Mouse (Mus musculus): ENCODE data around the gene Spon1.
A peak's percentile ranks its signal among the peaks of the same experiment; 100 is the strongest.

The Spon1 gene

GRCm38 (mm10) chr7:113997675-113998354 is 232.0 kb downstream of the Spon1 start:
- DNase-seq (ENCODE audit: low read depth, low spot score) = no peak

GRCm38 (mm10) chr7:114004171-114004570 is 238.4 kb downstream of the Spon1 start:
- DNase-seq (ENCODE audit: low read depth, low spot score) = no peak

GRCm38 (mm10) chr7:114005499-114005898 is 239.7 kb downstream of the Spon1 start:
- no peak for DNase-seq (ENCODE audit: low read depth, low spot score)

GRCm38 (mm10) chr7:114006456-114006855 is 240.7 kb downstream of the Spon1 start:
- DNase-seq (ENCODE audit: low read depth, low spot score) = no peak

- DNase-seq (ENCODE audit: low read depth, low spot score) = peak; percentile 25
Measured at GRCm38 (mm10) chr7:114007565-114007964, 241.8 kb downstream of the Spon1 start.

- no peak for DNase-seq (ENCODE audit: low read depth, low spot score)
Measured at GRCm38 (mm10) chr7:114011726-114012443, 246.1 kb downstream of the Spon1 start.

GRCm38 (mm10) chr7:114016001-114016949 is 250.5 kb downstream of the Spon1 start:
- DNase-seq (ENCODE audit: low read depth, low spot score) = no peak

GRCm38 (mm10) chr7:114018861-114019260 is 253.1 kb downstream of the Spon1 start:
- DNase-seq (ENCODE audit: low read depth, low spot score) = no peak

- peak; percentile 54 for DNase-seq (ENCODE audit: low read depth, low spot score)
Measured at GRCm38 (mm10) chr7:114020057-114020703, 254.4 kb downstream of the Spon1 start.

- DNase-seq (ENCODE audit: low read depth, low spot score) = peak; percentile 96
Measured at GRCm38 (mm10) chr7:114020704-114021093, 254.9 kb downstream of the Spon1 start.

GRCm38 (mm10) chr7:114026923-114027322 is 261.1 kb downstream of the Spon1 start:
- DNase-seq (ENCODE audit: low read depth, low spot score) = no peak

- DNase-seq (ENCODE audit: low read depth, low spot score) = peak; percentile 99
Measured at GRCm38 (mm10) chr7:114027406-114027805, 261.6 kb downstream of the Spon1 start.

GRCm38 (mm10) chr7:114028828-114029227 is 263.0 kb downstream of the Spon1 start:
- no peak for DNase-seq (ENCODE audit: low read depth, low spot score)

GRCm38 (mm10) chr7:114029596-114029995 is 263.8 kb downstream of the Spon1 start:
- peak; percentile 95 for DNase-seq (ENCODE audit: low read depth, low spot score)

- peak; percentile 67 for DNase-seq (ENCODE audit: low read depth, low spot score)
Measured at GRCm38 (mm10) chr7:114037237-114037636, 271.4 kb downstream of the Spon1 start.

- peak; percentile 44 for DNase-seq (ENCODE audit: low read depth, low spot score)
Measured at GRCm38 (mm10) chr7:114041349-114041748, 275.6 kb downstream of the Spon1 start.

GRCm38 (mm10) chr7:114042973-114043928 is 277.5 kb downstream of the Spon1 start:
- DNase-seq (ENCODE audit: low read depth, low spot score) = no peak

GRCm38 (mm10) chr7:114043929-114044549 is 278.2 kb downstream of the Spon1 start:
- no peak for DNase-seq (ENCODE audit: low read depth, low spot score)

GRCm38 (mm10) chr7:114045814-114046213 is 280.0 kb downstream of the Spon1 start:
- no peak for DNase-seq (ENCODE audit: low read depth, low spot score)

GRCm38 (mm10) chr7:114053720-114054119 is 287.9 kb downstream of the Spon1 start:
- no peak for DNase-seq (ENCODE audit: low read depth, low spot score)

Data from brain, adult 2 months (tissue).